Mouse (Mus musculus) olfactory bulb, adult 2 months (tissue): ENCODE measurements at regions not wholly inside any gene's neighbourhood (a gene's known extent, or its start where the extent isn't known, plus 50 kb on each side); places are given as distances from the start of the nearest gene placed in this dataset.
A peak's percentile ranks its signal among the peaks of the same experiment; 100 is the strongest.

Source experiments
- H3K27ac ChIP-seq: fragments of 200-500 bp; 2 replicates; pipeline ENCODE4 v1.5.1; 2012; ENCODE audit warnings: low read depth, low read length; ENCODE audit not compliant: insufficient read depth
- H3K4me1 ChIP-seq: fragments of 200-500 bp; 2 replicates; pipeline ENCODE4 v1.6.1; 2012; ENCODE audit warnings: low read length; ENCODE audit not compliant: control insufficient read depth, insufficient read depth
- H3K4me3 ChIP-seq: fragments of 200-500 bp; 2 replicates; pipeline ENCODE4 v1.5.1; 2012; ENCODE audit warnings: mild to moderate bottlenecking, low read depth, low read length, moderate library complexity; ENCODE audit not compliant: insufficient read depth
- CTCF ChIP-seq: fragments of 200-500 bp; IDR thresholded peaks from 2 replicates; pipeline ENCODE4 v1.5.1; 2012; ENCODE audit warnings: low read depth, mild to moderate bottlenecking, low read length, moderate library complexity; ENCODE audit not compliant: insufficient read depth
- POLR2A ChIP-seq: fragments of 200-500 bp; IDR thresholded peaks from 2 replicates; pipeline ENCODE4 v1.6.1; 2012; ENCODE audit warnings: mild to moderate bottlenecking, low read depth, low read length, moderate library complexity; ENCODE audit not compliant: insufficient read depth
- WGBS: fragments of 180-500 bp; shearing (Covaris S2); methylation state at CpG from one replicate; pipeline ENCODE4 v1.1.7; 2018; 5-methylcytosine and 5-hydroxymethylcytosine counted together

DNA sequence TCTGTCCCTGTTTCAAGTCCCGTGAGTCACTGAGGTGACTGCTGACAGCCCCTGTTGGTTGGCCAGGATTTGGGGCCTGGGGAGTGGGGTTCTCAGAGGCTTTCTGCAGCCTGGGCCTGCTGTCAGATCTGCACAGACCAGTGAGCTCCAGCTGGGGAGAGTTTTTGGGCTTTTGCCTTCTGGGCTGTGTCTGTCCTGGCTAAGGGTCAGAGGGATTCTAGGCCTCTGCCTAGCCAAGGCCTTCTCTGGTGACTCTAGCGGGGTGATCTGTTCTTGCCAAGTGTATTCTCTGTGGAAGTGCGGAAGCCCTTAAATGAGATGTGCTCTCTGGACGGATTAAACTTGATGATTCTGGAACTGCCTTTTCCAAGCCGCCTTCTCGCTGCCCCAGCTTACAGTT is 131.2 kb upstream of the Pitx1 start:
- WGBS, result 86% methylated on average over 6 of the region's 6 CpGs
- Histone ChIP-seq H3K4me1 (peaks cover 5% of the 10 kb centered on the region), H3K4me3 (no peak overlapping the region), H3K27ac (no peak overlapping the region)
- no peak for TF ChIP-seq POLR2A
- TF ChIP-seq CTCF, result no peak

DNA sequence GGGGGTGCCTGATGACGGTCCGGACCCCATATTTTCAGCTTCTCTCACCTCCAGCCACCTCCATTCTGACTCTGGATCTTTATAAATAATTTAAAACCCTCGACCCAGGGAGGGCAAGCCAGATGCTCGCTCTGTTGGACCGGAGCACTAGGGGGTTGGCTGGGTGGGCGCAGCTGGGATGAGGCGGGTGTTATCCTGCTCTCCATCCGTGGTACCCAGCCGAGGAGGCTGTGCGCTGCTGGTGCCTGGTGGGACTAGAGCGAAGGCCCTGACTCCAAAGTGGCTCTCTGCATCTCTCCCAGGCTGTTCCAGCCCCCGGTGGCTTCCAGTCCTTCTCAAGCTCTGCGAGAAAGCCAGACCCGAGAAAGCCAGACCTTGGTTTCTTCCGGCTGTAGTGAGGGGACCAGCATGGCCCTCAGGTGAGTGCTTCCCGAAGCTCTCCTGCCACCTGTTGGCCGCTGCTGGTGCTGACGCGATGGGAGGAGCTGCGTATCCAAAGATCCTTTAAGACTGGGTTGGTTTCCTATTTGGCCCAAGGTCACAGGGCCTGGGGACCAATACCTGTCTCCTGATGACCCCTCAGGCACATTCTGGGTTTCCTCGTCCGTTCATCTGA is 127.1 kb upstream of the Pitx1 start:
- Histone ChIP-seq H3K27ac (no peak overlapping the region), H3K4me1 (peaks cover 5% of the 10 kb centered on the region), H3K4me3 (no peak overlapping the region)
- TF ChIP-seq CTCF, result peak; percentile 62; the same call in 1 of the 2 replicates
- no peak for TF ChIP-seq POLR2A
- WGBS, result 12% methylated on average over 22 of the region's 22 CpGs

DNA sequence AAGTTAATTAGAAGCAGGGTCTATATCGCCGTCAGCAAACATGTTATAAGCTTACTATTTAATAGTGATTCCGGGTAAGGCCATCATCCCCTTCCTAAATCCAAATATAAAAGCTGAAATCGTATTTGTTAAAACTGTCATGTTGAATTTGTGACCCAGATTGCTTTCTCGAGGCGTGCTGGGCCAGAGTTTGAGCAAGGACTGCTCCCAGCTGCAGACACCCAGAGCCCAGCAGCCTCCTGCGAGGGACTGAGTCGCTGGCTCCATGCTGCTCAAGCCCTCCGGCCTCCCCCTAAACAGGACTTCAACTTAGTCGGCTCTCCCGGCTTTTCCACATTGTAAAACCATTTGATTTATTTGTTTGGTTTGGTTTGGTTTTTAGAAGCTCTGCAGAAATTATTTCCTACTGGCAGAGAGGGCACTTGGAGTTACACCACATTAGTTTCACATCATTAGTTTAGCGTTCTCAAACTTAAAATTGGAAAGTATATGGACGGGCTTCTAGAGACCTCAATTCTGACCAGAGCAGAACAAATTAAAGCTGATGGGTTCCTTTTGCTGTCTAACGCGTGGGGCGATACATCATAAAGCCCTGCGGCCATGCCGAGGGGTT is 126.4 kb upstream of the Pitx1 start:
- no peak for TF ChIP-seq CTCF
- no peak for TF ChIP-seq POLR2A
- WGBS, result 28% methylated on average over 18 of the region's 18 CpGs
- Histone ChIP-seq H3K27ac (no peak overlapping the region), H3K4me3 (no peak overlapping the region), H3K4me1 (peaks cover 9% of the 10 kb centered on the region)

DNA sequence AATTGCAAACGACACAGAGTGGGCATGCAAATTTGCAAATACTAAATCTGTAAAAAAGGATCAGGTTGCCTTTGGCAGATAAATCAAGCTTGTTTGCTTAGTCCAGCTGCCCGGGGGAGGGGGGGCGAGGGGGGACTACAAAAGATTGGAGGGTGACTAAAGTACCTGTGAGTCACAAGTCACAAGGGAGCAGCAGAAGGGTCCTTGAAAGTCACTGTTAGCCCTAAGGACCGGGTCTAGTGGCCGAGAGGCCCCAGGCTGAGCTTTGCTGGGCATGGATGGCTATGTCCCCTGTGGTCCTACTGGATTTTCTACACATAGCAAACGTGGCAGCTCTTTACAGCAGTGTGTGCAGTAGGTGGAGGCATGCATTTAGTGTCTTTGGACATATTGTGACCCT is 118.4 kb upstream of the Pitx1 start:
- Histone ChIP-seq H3K4me3 (no peak overlapping the region), H3K4me1 (peaks cover 7% of the 10 kb centered on the region), H3K27ac (no peak overlapping the region)
- 87% methylated on average over 6 of the region's 6 CpGs for WGBS
- TF ChIP-seq CTCF (no peak), POLR2A (no peak)

DNA sequence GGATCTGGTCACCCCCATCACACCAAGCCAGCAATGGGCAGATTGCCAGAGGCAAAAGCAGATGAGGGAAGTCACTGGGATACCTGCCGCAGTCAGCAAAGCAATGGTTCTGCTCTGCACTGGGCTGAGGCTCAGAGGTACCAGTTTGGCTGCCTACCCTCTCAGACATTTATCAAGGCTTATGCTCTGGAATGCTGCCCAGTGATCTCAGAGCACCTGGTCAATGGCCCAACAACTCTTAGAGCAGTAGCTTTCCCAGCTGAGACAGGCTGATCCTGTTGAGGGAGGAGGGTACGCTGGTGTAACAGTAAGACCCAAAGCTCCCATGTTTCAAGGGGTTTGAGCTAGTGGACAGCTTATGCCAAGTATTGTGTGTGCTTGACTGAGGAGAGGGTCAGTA is 117.4 kb upstream of the Pitx1 start:
- Histone ChIP-seq H3K4me1 (peaks cover 7% of the 10 kb centered on the region), H3K4me3 (no peak overlapping the region), H3K27ac (no peak overlapping the region)
- TF ChIP-seq CTCF (no peak), POLR2A (no peak)
- WGBS, result 96% methylated on average over 2 of the region's 2 CpGs

DNA sequence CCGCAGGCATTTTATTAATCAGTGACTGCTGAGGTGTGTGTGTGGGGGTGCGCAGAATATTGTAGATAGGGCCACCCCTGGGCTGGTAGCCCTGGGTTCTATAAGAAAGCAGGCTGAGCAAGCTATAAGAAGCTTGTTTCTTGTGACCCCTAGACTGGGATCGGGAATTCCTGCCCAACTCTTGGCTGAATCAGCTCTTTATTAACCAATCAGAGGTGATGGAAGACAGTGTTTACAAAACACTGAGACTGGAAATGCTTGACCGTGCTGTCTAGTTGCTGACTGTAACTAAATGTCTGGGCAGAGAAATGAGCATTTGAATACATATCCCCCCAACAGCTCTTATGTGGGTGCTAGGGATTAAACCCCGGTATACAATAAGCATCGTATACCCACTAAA is 114.8 kb upstream of the Pitx1 start:
- no peak overlapping the region for H3K27ac ChIP-seq
- whole genome bisulfite sequencing, result 86% methylated on average over 6 of the region's 6 CpGs
- no peak overlapping the region for H3K4me3 ChIP-seq
- peaks cover 2% of the 10 kb centered on the region for H3K4me1 ChIP-seq
- TF ChIP-seq POLR2A, result no peak
- TF ChIP-seq CTCF, result no peak

DNA sequence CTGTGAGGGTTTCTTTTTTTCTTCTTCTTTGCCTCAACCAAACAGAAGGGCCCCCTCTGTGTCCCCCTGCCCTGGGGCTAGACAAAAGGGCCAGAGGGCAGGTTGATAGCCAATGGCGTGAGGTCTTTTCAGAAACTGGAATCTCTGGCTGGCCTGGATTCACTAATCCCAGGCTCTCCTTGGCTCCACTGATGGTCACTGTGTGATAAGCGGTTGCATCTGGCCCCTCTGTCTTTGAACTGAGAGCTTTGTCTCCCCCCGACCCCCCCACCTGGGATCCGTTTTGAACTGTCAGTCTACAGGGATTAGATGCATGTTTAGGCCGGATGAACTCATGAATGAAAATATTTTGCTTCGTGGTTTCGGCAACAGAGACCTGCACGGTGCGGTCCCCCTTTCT is 112.6 kb upstream of the Pitx1 start:
- Histone ChIP-seq H3K4me1 (no peaks in the 10 kb centered on the region), H3K4me3 (no peak overlapping the region), H3K27ac (no peak overlapping the region)
- WGBS, result 63% methylated on average over 9 of the region's 9 CpGs
- TF ChIP-seq POLR2A (no peak), CTCF (no peak)

DNA sequence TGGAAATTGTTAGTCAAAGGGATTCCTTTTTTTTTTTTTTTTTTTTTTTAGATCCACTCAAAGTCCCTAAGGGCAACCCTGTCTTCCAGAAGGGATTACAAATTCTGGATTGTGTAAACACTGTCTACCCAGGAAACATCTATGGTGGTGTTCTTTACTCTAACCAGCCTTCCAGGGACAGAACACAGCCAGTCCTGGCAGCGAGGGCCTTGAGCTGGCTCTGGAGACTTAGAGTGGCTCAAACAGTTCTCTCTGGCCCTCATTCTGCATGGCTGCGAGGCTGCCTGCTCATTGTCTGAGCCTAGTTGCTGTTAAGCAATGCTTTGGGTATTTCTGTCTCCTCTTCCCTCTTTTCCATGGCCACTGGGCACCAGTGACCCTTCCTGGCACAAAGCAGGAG is 112.2 kb upstream of the Pitx1 start:
- TF ChIP-seq CTCF (no peak), POLR2A (no peak)
- H3K4me3 ChIP-seq, result no peak overlapping the region
- H3K27ac ChIP-seq, result no peak overlapping the region
- WGBS, result 78% methylated on average over 2 of the region's 2 CpGs
- no peaks in the 10 kb centered on the region for H3K4me1 ChIP-seq

DNA sequence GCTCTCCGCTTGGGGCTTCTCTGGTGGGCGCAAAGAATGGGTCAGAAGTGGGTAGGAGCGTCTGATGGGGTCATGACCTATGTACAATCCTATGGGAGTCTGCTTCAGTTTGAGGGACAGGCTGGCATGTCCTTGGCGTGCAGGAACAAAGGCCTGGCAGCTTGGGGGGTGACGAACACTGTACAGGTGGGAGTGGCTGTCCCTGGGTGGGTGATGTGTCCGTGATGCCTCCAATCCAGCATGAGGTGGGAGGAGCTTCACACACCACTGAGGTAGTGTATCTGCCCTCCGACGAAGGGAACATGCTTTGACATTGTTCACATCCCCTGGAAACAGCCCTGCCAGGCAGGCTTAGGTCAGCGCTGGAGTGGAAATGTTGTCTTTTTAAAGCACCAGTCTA is 101.4 kb upstream of the Pitx1 start:
- WGBS, result 89% methylated on average over 9 of the region's 9 CpGs

DNA sequence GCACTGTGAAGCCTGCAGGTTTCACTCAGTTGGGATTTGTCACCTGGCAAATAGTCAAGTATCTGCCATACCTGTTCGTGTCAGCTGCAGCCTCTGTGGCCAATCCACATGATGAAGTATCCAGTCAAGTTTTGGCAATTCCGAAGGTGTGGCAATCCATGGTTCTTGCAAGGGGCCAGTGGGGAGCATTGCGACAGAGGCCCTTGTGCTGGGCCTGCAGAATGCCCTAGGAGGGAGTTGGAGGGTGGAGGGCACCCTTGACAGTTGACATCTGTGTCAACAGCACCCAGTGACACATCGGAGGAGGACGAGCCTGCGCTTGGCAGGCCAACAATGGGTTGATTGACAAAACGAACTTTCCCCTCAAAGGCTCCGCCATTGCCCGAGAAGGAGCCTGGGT is 101.0 kb upstream of the Pitx1 start:
- 90% methylated on average over 9 of the region's 9 CpGs for WGBS
- Histone ChIP-seq H3K4me3 (no peak overlapping the region), H3K4me1 (no peaks in the 10 kb centered on the region), H3K27ac (no peak overlapping the region)
- TF ChIP-seq POLR2A (no peak), CTCF (no peak)

More for the DNA sequence above, 101.4 kb upstream of the Pitx1 start:
- Histone ChIP-seq H3K27ac (no peak overlapping the region), H3K4me1 (no peaks in the 10 kb centered on the region), H3K4me3 (no peak overlapping the region)
- TF ChIP-seq POLR2A, result no peak
- TF ChIP-seq CTCF, result no peak
